Mouse (Mus musculus) cerebellum, adult 18-20 months (tissue): ENCODE measurements around the gene Pcca.

Experiments
- DNase-seq, 2 experiments: peaks; one replicate each; pipeline ENCODE4 v3.0.0; 2021

The Pcca gene

DNA sequence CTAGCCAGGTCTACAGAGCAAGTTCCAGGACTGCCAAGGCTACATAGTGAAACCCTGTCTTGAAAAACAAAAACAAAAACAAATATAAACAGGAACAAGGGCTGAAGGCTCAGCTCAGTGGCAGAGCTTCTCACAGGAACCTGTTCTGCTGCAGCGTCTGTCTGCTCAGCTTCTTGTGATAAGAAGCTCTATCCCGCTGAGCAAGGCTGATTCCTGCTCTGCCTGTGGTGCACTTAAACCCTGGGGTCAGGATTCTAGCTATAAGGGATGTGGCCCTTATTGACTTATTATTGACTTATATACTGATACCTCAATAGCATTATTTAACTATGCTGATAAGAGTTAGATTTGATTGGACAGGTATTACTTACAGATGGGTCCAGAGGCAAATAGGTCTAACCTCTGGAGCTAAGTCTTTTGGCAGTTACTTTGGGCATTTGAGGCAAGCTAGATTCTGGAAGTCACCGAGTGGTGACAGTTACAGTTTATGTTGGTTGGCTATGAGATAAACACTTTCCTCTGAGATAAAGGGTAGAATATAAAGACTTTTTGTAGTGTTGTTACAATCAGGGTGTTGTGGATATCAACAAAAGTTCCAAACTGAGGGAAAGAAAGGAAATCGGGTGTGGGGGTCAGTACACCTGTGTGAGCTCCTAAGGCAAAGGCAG, 331.5 kb downstream of the Pcca start:
- DNase-seq, result no peak

DNA sequence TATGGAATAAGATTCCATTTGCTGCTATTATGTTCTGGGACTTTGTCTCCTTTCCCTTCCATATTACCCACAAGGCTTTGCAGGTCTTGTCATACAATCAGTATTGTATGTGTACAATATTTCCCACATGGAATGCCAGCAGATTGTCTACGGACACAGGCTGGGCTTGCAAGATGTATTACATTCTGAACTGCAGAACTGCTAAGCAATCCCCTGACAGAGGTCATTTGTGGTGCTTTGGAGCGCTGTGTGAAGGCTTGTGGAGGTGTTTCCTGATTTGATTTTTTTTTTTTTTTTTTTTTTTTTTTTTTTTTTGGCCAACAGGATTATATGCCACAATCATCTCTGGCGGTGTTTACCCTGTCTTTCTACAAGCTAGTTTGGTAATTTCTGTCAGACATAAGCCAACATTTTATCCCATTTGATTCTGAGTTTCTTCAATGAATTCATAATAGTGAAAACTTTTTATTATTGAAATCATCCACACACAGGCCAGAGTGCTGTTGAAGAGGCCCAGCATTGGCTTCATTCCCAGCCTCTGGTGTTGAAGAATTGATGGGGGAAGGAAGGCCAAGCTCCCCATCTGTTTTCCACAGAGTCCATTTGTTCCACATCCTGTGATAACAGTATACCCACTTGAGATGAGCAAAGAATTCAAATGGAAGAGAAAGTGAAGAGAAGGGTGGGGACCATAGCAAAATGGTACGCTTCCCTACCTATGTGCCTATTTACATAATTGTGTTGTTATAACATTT, 333.6 kb downstream of the Pcca start:
- peak; percentile 39 for DNase-seq

DNA sequence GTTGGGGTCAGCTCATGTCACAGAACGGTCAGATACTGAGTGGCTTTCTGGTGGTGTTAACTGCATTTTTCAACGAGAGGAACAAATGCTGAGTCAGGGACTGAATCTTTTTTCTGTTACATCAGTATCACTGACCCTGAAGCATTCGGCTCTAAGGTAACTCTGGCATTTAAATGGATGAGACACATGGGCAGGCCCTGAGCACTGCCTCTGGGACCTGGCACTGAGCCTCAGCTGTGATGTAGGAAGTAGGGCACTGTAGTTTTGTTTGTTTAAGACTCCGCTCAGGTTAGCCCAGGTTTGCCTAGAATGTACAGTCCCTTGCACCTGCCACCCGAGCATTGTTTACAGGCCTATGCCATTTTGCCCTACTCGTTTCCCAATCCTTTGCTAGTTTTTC, 335.7 kb downstream of the Pcca start:
- DNase-seq, result peak; percentile 47 to 56

DNA sequence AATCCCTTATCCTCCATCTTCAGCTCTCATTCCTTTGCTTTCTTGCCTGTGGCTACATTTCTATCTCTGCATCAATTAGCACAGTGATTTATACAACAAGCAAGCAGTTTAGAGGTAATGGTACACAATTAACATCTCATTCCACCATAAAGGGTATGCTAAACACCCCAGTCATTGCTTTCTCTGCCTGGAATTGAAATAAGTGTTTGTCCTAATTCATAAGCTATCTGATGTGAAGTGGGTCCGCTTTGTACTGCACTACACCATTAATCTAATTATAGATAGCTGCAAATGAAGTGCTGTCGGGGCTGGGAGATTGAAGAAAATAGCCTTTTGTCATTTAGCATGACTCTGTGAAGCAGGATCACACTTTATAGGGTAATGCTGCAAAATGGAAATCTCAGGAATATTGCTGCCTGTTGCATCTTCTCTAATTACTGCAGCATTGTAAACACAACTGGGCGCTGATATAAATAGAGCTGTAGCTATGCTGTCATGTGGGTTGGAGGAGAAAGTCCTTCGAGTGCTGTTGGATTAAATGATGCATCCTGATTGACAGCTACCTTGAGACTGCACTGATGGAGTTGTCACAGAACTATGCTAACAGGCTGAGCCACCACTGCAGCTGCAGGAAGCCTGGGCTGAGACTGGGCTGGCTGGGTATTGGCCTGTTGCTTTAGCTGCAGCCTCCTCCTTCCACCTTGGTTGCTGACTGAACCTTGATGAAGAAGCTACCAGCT, 337.9 kb downstream of the Pcca start:
- no peak for DNase-seq

DNA sequence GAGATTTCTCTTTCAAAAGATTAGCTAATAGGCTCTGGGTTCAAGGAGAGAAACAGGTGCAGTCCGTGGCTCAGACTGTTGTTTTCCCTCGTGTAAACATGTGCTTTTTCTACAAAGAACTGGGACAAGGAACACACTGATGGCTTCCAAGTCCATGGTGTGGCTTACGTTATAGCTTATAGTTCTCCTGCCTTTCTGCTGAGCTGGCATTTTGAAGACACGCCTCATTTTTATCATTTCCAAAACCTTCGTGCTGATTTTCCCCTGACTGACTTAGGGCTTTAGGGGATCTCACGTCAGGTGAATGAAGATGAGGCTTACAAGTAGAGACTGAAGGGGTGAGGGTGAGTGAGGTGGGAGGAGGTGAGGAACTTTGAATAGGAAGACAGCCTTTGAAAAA, 338.5 kb downstream of the Pcca start:
- no peak for DNase-seq

DNA sequence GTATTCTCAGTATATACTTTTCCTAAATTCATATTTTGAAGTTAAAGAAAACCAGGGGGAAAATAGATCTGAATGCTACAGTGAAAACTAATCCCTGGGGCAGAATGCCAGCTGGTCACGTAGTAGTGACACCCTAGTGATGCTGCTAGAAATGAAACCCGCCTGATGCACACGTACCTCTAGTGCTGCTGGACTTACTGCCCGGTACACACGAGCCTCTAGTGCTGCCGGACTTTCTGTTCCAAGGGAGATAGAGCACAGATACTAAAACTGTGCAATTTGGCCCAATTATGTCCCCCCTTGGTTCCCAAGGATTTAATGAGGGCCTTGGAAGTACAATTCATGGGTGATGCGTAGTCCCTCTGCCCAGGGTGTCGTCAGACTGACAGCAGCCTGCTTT, 340.9 kb downstream of the Pcca start:
- peak; percentile 63 to 65 for DNase-seq

DNA sequence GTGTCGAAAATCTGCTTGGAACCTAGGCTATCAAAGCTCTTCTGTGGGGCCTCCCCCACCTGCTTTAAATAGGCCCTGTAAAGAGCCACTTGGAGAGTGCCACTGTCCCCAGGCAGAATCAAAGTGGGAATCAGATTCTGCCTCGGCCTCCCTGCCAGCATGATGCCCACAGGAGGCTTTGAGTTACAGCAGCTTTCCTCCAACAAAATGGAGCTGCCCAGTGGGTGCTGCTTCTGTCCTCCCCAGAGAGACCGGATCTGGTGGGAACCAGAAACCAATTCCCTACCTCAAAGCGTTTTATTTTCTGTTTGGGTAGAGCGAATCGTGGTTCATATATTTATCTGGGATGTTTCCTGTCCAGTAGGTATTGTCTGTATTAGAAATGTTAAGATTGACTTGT, 341.5 kb downstream of the Pcca start:
- DNase-seq, result peak; percentile 35 to 60

DNA sequence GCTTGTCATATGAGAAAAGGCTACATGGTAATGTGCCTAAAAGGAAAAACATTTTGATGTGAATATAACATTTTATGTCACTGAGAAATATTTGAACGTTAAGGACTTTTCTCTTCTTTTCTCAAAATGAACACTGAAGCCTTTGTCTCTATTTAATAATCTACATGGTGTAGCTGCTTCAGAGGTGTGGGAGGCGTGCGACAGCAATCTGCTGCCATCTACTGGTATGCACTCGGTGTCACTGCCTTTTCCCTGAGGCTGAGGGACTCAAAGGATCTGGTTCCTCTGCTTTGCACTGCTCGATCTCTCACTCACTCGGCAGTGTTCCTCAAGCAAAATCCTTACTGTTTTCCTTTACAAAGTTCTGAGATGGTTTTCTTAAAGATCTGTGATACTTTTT, 342.0 kb downstream of the Pcca start:
- DNase-seq, result peak; percentile 89 to 93

DNA sequence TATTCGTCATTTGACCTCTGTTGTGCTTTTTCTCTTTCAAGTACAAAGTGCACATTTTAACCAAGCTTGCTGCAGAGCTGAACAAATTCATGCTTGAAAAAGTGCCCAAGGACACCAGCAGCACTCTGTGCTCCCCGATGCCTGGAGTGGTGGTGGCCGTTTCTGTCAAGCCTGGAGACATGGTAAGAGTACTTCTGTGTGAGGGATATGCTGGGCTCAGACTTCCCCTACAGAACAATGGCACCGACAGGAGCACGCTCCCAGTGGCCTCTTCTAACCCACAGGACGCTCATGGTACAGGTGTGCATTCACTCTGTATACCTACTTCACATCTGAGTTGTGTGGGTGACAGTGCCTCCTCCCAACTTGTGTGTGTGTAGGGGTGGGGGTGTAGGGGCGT, 342.6 kb downstream of the Pcca start:
- peak; percentile 43 to 62 for DNase-seq

DNA sequence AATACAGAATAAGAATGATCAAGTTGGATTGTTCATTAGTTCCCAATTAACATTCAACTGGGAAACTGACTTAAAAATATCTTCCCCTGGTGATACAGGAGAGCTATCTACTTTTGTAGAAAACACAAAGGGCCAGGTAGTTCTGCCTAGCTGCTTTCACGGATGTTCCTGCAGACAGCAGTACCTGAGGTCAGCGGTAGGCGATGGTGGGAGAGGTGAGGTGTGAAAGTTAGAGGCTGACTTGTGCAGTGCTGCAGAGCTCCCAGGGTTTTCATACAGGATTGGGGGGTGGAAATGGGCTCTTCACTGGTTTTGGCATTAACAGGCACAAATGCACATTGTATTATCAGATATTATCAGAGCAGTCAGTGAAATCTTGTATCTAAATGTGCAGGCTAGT, 343.7 kb downstream of the Pcca start:
- DNase-seq, result peak; percentile 53 to 58

DNA sequence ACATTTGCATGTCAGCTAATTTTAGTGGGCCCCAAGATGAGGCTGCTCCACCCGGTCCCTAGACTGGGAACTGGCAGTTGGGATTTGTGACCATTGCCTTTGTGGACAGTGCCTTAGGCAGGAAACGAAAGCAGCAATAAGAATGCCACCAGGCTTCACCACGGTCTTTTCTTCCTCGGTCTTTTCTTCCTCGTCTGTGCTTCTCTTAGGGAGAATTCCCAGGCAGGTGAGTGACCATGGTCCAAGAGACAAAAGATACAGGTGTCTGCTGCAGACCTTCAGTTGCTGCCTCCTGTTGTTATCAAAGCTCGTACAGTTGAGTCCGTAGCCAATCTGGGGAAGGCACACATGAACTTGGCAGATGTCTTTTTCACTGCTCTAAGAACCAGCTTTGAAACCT, 346.2 kb downstream of the Pcca start:
- DNase-seq, result peak in 1 of 2 experiments; percentile 52

DNA sequence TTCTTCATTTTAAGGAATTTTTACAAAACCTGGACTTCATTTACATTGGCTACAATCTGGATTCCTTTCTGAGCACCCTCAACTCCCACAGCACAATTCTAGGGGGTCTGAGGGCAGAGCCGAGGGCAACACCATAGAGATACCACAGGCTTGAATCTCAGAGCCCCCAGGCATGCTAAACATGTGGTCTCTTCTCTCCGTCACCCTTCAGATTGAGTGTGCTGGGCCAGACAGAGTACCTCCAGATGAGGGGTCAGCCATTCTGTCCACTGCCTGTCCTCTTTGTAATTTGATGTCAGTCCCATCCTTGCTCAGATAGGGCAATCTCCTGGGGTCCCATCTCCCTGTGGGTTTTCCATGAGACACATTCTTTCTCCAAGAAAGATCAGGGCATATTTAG, 347.6 kb downstream of the Pcca start:
- peak in 1 of 2 experiments; percentile 32 for DNase-seq

DNA sequence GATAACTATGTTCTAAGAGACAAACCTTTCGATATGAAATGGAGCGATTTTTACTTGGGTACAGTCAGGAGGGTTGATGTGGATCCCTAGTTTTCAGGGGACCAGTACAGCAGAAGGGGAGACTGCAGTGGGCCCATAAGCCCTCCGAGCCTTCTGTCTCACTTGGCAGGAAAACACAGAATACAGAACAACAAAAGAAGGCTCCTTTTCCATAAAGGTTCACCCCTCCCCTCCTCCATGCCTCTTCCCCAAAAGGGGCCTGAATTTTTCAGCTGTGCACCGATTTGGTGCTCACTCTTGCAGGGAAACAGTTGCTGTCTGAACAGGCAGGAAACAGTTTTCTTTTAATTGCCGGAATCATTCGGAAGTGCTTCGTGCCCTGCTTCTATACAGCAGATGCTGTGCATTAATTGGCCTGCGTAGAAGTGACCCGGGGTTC, 348.1 kb downstream of the Pcca start:
- DNase-seq, result peak in 1 of 2 experiments; percentile 47

DNA sequence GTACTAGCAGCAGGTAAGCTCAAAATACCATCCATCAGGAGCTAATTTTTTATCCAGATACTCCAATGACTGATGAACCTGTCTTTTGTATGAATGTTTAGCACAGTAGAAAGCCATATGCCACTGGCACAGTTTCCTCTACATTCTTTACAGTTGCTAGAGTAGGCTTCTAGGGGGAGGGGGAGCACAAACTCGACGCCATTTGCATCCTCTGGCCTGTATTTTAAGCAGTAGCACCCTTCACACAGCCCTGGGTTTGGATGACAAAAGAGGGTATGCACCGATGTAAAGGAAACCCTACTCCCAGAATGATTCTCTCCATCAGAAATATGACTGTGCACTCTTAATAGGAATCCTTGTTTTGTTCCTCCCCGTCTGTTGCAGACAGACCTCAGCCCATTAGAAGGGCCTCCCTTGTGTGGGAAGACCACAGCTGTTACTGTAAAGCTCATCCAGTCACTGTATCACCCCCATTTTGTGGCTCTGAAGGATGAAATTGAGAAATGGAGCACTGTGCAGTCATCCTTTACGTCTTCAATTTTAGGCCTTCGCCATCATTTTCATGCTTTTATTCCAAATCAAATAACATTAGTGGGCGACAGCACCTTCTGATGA, 348.8 kb downstream of the Pcca start:
- DNase-seq, result no peak

DNA sequence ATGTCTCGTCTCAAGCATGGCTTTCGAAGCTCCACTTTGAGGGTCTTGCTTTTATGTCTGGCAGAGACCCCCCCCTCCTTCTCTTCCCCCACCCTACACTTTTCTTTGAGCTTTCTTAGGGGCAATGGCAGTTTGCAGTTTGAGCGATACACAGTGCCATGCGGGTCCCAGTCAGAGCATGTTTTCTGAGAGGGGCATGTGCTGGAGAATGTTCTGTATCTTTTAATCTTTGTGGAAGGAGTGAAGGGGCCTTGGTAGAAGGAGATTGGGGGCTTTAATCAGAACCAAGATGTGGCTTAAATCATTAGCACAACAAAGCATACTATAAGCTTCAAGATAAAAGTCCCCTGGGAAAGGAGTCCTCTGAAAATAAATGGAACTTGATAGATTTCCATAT, 349.3 kb downstream of the Pcca start:
- no peak for DNase-seq

DNA sequence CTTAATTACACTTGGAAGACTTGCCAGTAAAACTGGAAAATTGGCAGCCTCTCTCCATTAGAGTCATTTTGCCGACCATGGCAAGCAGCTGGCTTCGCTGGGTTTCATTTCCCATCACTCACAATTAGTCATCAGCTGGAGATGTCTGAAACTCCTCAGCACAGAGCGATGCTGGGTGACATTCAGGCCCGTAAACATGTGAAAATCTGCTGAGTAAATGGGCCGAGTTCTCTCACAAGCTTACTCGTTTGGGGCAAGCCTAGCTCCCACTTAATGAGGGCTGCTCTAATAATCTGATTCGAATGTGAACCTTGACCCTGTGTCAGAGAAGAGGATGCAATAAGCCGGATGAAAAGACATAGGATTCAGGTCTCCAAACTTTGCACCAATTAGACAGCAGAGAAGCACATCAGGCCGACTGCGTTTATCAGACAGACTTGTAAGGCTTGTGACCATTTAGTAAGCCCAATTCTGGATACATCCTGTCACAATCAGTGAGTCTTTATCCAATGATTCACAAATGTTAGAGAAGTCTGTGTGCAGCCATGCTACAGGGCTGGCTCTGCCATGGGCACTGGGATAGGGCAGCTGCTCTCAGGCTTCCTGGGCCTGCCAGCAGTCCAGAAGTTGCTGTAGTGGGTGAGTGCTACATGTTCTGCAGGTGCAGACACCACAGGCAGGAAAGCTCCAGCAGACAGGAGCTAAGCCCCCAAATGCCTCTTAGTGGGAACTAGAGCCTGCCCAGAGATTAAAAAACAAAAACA, 349.9 kb downstream of the Pcca start:
- DNase-seq, result peak in 1 of 2 experiments; percentile 39

DNA sequence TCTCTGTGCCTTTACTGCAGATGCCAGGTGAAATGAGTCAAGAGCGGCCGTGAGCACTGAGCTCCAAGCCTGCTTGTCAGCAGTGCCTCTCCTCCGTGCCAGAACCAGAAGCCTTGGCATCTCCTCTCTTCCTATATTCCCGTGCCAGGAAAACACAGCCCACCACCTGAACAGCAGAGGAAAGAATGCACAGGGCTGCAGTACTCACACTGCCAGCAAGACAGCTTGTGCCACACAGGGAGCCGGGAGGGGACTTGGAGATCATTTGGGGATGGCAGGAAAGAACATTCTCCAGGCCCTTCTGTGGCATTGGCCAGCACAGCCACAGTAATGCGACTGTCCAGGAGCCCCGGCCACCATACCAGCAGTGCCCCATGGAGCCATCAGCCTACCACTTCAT, 351.8 kb downstream of the Pcca start:
- peak; percentile 95 to 98 for DNase-seq

DNA sequence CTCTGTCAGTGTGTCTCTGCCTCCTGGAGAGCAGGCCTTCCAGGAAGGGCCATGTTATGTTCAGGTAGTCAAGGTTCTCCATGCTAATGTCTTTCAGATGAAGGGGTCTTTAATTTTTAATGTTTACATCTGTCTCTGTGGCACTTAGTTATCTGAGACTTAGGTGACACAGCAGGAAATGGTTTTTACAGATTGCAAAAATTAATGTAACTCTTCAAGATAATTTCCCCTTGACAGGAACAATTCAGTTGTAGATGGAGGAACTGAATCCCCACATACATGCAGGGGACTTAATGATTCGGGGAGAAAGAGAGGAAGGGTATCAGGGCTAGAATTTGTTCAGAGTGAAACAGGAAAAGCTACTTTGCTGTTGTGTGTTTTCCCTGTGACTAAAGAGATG, 353.2 kb downstream of the Pcca start:
- no peak for DNase-seq

DNA sequence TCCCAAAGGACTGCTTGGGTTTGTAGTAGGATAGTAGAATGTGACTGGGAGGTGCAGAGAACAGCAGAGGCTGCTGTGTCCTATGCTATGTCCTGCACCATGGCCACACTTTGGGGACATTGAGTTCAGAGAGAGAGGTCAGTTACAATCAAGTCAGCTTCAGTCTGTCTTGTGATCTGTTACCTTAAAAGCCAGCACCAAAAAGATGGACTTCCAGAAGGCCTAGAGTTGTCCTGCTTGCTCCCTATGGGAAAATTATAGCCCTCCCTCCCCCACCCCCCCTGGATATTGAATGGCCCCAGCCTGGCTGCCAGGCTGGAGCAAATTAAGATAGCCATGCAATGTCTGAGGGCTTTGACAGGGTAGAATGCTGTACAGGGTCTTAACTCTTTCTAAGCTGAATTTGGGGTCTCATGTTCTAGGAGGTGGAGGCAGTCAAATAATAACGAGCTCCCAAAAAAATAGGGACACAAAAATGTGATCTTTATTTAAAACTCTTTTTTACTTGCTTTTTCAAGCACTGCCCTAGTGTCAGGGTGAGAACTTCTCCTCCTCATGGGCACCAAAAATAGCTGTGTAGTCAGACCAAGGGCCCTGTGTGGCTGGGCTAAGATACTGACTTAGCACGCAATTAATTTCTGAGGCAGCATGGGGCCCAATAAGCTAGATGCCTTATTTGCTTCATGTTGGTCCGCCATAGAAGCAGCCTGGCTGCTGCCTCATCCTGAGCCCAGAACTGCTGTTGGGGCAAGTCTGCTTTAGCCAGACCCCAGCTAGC, 353.8 kb downstream of the Pcca start:
- no peak for DNase-seq

DNA sequence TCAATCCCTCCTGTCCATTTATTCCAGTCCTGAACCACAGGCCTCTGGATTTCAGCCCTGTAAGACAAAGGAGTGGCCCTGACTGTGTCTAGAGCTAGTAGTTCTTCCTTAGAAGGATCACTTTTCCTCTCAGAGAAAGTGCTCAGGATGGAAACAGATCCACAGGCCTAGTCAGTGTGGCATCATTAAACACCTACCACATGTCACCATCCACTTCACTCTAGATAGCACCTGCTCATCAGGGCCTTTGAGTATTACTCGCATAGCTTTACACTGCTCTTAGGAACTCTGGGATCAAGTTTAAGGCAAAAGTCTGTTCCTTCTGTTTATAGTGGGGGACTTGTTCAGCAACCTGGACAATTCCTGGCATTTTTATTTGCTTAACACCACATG, 354.4 kb downstream of the Pcca start:
- peak in 1 of 2 experiments; percentile 25 for DNase-seq

DNA sequence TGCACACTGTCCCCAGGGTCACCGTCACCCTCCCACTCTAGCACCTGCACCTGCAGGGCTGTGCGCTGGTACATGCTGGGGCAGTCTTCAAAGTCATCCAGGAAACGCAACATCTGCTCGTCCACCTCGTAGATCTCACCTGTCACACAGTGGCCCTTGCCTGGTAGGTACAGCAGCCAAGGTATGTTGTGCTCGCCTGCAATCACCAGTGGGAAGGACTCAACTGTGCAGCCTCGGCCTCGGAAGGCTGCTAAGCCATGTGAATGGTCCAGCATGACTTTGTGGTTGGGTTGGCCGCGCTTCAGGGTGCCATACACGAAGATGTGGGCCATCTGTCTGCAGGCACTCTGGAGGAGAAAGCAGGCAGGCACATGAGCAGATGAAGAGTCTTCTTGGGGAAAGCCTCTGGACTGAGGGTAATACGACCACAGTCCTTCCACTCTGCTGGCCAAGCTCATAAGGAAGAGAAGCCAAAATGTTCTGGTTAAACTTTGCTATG, 357.4 kb downstream of the Pcca start:
- DNase-seq, result peak in 1 of 2 experiments; percentile 7

DNA sequence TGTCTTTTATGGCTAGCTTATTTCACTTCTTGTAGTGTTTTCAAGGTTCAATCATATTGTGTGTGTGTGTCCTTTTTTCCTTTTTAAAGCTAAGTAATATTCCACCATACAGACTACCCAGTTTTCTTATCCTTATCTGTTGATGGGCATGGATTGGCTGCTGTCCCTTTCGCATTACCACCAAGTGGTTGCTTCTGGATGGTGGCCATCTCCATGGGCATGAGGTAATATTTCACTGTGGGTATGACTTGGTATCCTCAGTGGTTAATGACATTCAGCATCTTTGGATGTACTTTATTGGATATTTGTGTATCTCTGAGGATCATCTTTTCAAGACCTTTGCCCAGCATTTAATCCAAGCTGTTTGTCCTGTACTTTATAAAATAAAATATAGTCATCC, 362.0 kb downstream of the Pcca start:
- peak in 1 of 2 experiments; percentile 34 for DNase-seq
